Mouse (Mus musculus) midbrain, embryonic 14.5 days (tissue): Measurements from ENCODE around the gene Pigk. TPM values are rescaled to one million over a fixed set of nuclear protein-coding genes. Genes with fewer than 3 reads are reported as not detected.
A peak's percentile ranks its signal among the peaks of the same experiment; 100 is the strongest.

ENCODE experiments used
- ATAC-seq: fragments of 200-750 bp; cut with Nextera tagmentation; 2 replicates; pipeline ENCODE4 v1.8.0; 2017; ENCODE audit warnings: moderate number of reproducible peaks, moderate library complexity; ENCODE audit not compliant: low FRiP score, low TSS enrichment
- DNase-seq: peaks from one replicate; pipeline ENCODE4 v3.0.0-alpha.2; 2015
- H3K27ac ChIP-seq: fragments of 300-500 bp; sonication (generic); replicated peaks from 2 replicates; pipeline ENCODE4 v1.5.1; 2014; ENCODE audit warnings: mild to moderate bottlenecking, low read depth, low read length, moderate library complexity
- H3K27me3 ChIP-seq: fragments of 300-500 bp; sonication (generic); 2 replicates; pipeline ENCODE4 v1.6.1; 2014; ENCODE audit warnings: low read length, control low read depth, mixed read lengths; ENCODE audit not compliant: control insufficient read depth, insufficient read depth
- H3K36me3 ChIP-seq: fragments of 300-500 bp; sonication (generic); 2 replicates; pipeline ENCODE4 v1.6.1; 2014; ENCODE audit warnings: low read length, control low read depth; ENCODE audit not compliant: control insufficient read depth, insufficient read depth
- H3K4me1 ChIP-seq: fragments of 300-500 bp; sonication (generic); 2 replicates; pipeline ENCODE4 v1.6.1; 2014; ENCODE audit warnings: mild to moderate bottlenecking, antibody characterized with exemption, low read length, control low read depth; ENCODE audit not compliant: control insufficient read depth, insufficient read depth
- H3K4me2 ChIP-seq: fragments of 300-500 bp; sonication (generic); 2 replicates; pipeline ENCODE4 v1.6.1; 2014; ENCODE audit warnings: mild to moderate bottlenecking, low read length, moderate library complexity
- H3K4me3 ChIP-seq: fragments of 300-500 bp; sonication (generic); replicated peaks from 2 replicates; pipeline ENCODE4 v1.5.1; 2014; ENCODE audit warnings: low read depth, low read length
- H3K9ac ChIP-seq: fragments of 300-500 bp; sonication (generic); replicated peaks from 2 replicates; pipeline ENCODE4 v1.6.1; 2014; ENCODE audit warnings: mild to moderate bottlenecking, low read length, moderate library complexity
- H3K9me3 ChIP-seq: fragments of 300-500 bp; sonication (generic); 2 replicates; pipeline ENCODE4 v1.6.1; 2016; ENCODE audit warnings: low read length, control low read depth, mixed read lengths; ENCODE audit not compliant: control insufficient read depth
- WGBS: fragments of 180-500 bp; shearing (Covaris S2); extraction: QIAGEN DNeasy Blood & Tissue Kit; methylation state at CpG from one replicate; pipeline ENCODE4 v1.1.7; 2014; 5-methylcytosine and 5-hydroxymethylcytosine counted together
- polyA plus RNA-seq: library from polyadenylated mRNA; unstranded; fragments of >200 nt; fragmentation: Nextera tagmentation; extraction: Ambion mirVana; gene quantifications from 2 replicates; pipeline ENCODE4 v1.2.1, GENCODE M21; 2014

Pigk gene
- polyA plus RNA-seq, 1 experiment from 2014 or later = 50.6 TPM

DNA sequence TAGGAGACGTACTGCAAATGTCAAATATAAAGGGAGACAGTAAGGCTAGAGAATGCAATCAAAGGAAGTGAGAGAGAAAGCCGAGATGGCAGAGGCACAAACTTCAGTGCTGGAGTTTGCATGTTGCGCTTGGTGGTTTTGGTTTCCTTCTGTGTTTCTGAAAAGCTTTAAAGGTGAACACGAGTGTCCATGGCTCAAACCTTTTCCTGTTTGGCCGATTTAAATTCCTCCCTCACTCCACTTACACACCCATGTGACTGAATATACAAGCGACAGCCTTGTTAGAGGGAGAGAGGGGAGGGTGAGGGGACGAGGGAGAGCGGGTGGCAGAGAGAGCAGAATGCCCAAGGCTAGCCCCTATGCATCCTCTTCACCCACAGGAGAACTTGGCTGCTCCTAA lies 302.5 kb downstream of the Pigk start:
- 80% methylated on average over 8 of the region's 8 CpGs for WGBS
- H3K9ac ChIP-seq = no peak overlapping the region
- H3K36me3 ChIP-seq = no peaks in the 10 kb centered on the region
- H3K4me3 ChIP-seq = no peak overlapping the region
- DNase-seq (no peak), ATAC-seq (no peak)
- H3K4me2 ChIP-seq = no peak overlapping the region
- no peaks in the 10 kb centered on the region for H3K9me3 ChIP-seq
- no peaks in the 10 kb centered on the region for H3K27me3 ChIP-seq
- H3K27ac ChIP-seq = no peak overlapping the region
- no peaks in the 10 kb centered on the region for H3K4me1 ChIP-seq

DNA sequence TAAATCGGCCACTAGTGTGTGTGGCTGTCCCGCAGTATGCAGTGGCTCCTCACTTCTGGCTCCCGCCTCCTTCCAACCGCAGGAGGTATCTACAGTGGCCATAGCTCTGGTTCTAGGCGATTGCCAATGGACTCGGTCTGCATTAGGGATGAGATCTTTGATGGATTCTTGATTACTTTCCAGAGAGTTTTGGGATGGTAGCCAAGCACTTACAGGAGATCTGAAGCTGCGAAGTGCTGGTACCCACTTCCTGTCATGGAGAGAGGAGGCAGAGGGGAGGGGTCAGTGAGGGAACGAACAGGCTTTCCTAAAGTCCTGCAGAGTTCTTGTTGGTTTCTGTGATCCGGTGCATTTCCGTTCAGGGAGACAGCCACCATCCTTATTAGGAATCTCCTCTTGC lies 304.2 kb downstream of the Pigk start:
- ATAC-seq = no peak

DNA sequence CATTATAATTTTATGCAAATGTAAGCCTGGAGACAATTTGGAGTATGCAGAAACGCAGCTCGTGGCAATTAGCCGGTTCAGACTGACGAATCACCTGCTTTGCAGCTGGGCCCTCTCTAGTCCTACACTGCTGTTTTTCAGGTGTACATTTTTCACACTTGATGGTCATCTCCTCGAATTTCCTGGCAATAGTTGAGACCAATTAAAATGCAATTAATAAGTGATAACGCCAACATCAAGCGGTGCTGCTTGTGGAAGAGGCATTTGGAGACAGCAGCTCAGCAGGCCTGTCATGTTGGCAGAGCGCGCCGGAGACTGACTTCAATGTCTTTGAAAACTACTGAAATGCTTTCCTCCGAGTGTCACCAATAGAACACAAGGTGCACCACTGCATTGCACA lies 310.1 kb downstream of the Pigk start:
- Histone ChIP-seq H3K27me3 (no peaks in the 10 kb centered on the region), H3K36me3 (no peaks in the 10 kb centered on the region), H3K4me2 (no peak overlapping the region), H3K4me1 (no peaks in the 10 kb centered on the region), H3K9me3 (no peaks in the 10 kb centered on the region), H3K4me3 (no peak overlapping the region), H3K27ac (no peak overlapping the region), H3K9ac (no peak overlapping the region)
- 82% methylated on average over 11 of the region's 11 CpGs for WGBS
- ATAC-seq = no peak
- DNase-seq = no peak

More for the DNA sequence above, 304.2 kb downstream of the Pigk start:
- no peak overlapping the region for H3K4me2 ChIP-seq
- no peak overlapping the region for H3K4me3 ChIP-seq
- H3K9me3 ChIP-seq = no peaks in the 10 kb centered on the region
- no peak overlapping the region for H3K27ac ChIP-seq
- H3K9ac ChIP-seq = no peak overlapping the region
- no peaks in the 10 kb centered on the region for H3K27me3 ChIP-seq
- peak; percentile 21 for DNase-seq
- no peaks in the 10 kb centered on the region for H3K36me3 ChIP-seq
- 83% methylated on average over 10 of the region's 10 CpGs for WGBS
- no peaks in the 10 kb centered on the region for H3K4me1 ChIP-seq

Other genes with a start within 250 kb of the Pigk start
- 7.8 and 9.2 TPM in 2 replicates for gene Ak5, start 45.7 kb upstream of the Pigk start, polyA plus RNA-seq